Mouse (Mus musculus) c-Kit-negative CD71-positive TER-119-positive erythroid progenitor cells, embryonic 14.5 days (primary cell): ENCODE results near the gene Hdgfl3.

Experiments used
- DNase-seq: peaks from one replicate; pipeline ENCODE4 v3.0.0-alpha.2; 2013; ENCODE audit warnings: low read depth, low spot score

Hdgfl3 gene

GRCm38 (mm10) chr7:81934267-81934745 is at the start of gene Hdgfl3:
Gene Hdgfl3 (minus strand): TSS chr7:81934473.
- no peak for DNase-seq

GRCm38 (mm10) chr7:81983651-81984050 is 49.4 kb upstream of the Hdgfl3 start:
- no peak for DNase-seq

DNA sequence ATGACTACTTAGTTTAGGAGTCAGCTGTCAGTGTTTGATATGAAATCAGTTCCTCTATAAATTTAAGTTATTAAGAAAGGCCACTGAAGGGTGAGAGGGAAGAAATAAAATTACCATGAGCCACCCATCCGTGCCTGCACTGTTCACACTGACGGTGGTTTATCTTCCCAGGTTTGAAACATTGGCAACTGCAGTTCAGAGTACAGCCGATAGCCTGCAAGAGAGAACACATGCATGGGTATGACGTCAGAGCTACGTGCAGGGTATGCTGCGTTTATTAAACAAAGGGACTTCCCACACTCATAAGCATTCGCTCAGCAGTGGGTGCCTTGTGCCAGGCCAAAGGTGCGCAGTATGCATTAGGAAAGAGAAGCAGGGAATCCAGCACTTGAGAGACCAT is 44.0 kb upstream of the Hdgfl3 start:
- no peak for DNase-seq

- DNase-seq, result no peak
Measured at GRCm38 (mm10) chr7:81974616-81975015, 40.3 kb upstream of the Hdgfl3 start.

- DNase-seq, result no peak
Measured at GRCm38 (mm10) chr7:81973939-81974338, 39.7 kb upstream of the Hdgfl3 start.

DNA sequence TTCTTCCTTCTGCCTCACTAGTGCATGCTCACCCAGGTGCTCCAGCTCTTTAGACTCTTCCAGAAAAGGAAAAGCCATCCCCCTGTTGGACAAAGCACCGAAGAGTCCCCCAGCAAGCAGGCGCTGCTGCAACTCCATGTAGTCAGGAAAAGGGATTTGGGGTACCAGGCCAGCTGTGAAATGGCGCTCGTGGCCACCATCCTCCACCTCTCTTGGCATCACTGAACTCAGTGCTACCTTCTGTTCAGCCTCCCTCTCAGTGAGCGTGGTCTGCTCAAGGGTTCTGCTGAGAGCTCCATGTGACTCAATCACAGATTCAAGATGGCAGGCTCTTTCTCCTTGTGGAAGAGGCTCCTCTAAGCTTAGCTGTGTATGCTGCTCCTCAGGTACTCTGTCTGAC is 39.1 kb upstream of the Hdgfl3 start:
- DNase-seq, result no peak

GRCm38 (mm10) chr7:81968975-81969374 is 34.7 kb upstream of the Hdgfl3 start:
- no peak for DNase-seq

GRCm38 (mm10) chr7:81968451-81968850 is 34.2 kb upstream of the Hdgfl3 start:
- DNase-seq, result no peak

DNA sequence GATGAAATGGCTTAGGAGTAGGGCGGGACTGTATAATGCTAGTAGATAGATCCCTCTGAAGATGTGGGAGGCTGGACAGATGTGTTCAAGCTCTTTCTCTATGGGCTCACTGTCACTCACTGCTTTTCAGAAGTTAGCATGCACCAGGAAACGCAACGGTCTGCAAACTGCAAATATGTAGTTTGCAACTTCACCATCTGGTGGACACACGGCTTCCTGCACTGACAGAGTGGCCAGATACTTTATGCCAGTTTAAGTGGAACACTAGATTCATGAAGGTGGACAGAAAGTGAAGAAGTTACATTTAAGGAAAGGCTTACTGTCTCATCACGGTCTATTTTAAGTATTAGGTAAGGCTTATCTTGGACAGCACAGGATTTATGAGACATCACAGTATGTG is 31.9 kb upstream of the Hdgfl3 start:
- no peak for DNase-seq

DNA sequence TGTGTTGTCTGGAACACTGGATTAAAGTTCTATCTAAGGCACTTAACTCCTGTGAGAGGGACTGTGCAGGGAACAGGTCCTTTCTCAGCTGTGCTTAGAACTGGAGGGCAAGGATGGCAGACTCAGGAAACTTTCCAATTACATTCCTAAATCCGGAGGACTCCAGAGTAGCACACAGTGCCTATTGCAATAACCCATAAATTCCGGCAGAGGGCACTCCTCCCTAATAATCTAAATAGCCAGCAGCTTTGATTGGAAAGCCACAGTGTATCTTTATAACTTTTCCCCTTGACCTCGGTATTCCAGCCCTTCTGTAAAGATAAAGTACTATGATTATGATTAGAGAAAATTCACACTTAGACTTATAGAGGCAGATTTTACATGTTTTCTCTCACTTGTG is 25.4 kb upstream of the Hdgfl3 start:
- DNase-seq, result no peak

- DNase-seq, result no peak
Measured at GRCm38 (mm10) chr7:81954208-81954846, 20.1 kb upstream of the Hdgfl3 start.

- no peak for DNase-seq
Measured at GRCm38 (mm10) chr7:81950499-81950898, 16.2 kb upstream of the Hdgfl3 start.

DNA sequence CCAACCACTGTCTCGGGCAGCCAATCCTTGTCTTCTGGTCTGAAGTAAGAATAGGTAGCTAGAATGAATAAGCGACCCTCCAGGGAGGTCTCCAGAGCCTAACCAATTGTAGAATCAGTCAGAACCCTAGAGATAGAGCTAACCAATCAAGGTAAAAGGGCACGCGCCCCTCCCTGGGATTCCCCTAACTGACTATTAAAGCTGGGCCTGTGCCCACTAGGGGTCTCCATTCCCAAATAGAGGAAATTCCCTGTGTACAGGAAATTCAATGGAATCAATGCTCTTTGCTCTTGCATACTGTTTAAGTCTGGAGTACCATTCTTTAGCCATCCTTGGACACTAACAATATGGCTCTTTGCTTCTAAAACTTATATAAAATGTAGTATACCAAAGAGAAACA is 11.1 kb upstream of the Hdgfl3 start:
- DNase-seq, result no peak

GRCm38 (mm10) chr7:81934806-81935205 is 533 bp upstream of the Hdgfl3 start:
- no peak for DNase-seq

DNA sequence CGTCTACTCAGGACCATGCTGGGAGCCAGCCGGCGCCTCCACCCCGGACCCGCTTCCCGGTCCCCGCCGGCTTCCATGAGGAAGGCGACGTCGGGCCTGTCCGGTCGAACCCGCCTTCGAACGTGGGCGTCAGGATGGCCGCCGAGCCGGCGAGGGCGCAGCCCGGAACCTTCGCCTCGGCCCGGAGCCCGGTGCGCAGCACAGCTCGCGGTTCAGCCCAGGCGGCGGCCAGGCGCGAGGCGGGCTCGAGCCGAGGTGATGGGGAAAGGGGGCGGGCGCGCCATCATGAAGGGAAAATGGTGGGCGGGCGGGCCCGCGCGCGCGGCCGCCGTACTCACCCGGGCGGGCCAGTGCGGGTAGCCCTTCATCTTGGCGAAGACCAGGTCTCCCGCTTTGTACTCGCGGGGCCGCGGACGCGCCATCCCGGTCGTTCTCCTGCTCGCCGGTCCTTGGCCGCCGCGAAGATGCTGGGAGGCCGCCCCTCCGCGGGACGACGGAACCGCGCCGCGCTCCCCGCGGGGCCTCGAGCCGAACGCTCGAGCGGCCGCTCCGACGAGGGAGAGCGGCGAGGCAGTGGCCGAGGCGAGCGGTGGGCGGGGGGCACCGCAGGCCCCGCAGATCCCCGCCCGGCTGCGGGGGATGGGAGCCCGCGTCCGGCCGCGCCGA is 539 bp downstream of the Hdgfl3 start:
- DNase-seq, result no peak

DNA sequence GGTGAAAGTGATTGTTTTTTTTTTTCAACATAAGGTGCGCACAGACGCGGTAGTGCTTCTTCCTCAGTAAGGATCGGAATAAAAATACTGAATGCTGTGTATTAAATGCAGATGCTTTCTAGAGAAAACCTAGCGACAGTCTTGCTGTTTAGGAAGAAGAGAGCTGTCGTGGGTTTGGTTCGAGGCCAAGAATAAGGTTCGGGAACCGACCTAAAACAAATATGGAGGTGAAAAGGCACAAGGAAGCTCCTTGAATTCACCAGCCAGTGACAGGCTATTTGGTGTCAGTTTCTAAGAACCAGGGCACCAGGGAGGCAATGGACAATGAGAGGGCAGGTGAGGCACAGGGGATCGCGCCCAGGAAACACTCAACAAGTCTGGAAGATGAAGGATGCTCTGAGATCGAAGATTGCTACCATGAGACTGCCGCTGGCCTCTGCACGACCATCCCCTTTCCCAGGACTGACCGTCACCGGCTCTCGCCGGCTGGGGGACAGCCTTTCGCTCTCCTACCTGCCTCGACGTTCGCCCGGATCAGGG is 1.1 kb downstream of the Hdgfl3 start:
- no peak for DNase-seq

- DNase-seq, result no peak
Measured at GRCm38 (mm10) chr7:81932521-81933045, 1.7 kb downstream of the Hdgfl3 start.

GRCm38 (mm10) chr7:81928998-81929397 is 5.3 kb downstream of the Hdgfl3 start:
- DNase-seq, result no peak

DNA sequence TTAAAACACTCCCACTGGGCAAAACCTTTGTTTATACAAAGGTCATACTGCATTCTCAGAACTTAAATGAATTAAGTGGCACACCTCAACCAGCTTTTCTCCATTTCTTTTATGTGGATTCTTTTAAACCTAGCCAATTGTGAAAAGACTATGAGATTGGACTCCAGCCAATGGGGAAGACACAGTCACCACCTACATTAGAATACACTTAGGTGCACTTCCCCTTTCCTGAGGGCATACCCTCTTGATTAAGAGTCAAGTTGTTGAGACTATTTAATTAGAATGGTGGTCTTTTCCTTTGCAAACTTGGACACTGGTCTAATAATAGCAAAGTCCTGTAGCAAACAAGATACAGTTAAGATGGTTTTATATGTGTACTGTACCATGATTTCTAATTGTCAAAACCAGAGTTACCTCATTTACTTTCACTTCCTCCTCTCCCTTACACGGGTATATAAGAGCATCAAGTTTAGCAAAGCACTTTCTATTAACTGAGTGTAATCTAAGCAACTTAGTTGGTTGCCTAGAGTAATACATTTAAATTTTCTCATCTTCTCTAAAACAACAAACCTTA is 12.8 kb downstream of the Hdgfl3 start:
- DNase-seq, result no peak

DNA sequence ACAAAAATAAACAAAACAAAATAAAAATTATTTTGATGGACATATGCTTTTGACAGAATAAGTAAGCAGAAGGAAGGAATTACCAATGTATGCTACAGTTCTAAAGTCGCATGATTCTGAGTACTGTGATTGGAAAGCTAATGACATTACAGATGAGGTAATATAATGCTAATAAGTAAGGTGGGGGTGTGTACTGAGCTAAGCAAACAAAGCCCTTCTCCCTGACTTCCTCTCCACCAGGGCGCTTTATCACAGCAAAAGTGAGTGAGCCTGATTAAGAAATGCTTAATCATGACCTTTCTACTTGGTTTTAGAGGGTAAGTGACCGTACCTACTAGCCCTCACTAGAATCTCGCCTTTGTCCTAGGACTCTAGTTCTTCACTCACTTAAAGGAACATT is 14.0 kb downstream of the Hdgfl3 start:
- DNase-seq, result no peak

- no peak for DNase-seq
Measured at GRCm38 (mm10) chr7:81918316-81918715, 16.0 kb downstream of the Hdgfl3 start.

- DNase-seq, result no peak
Measured at GRCm38 (mm10) chr7:81904926-81905325, 29.3 kb downstream of the Hdgfl3 start.

DNA sequence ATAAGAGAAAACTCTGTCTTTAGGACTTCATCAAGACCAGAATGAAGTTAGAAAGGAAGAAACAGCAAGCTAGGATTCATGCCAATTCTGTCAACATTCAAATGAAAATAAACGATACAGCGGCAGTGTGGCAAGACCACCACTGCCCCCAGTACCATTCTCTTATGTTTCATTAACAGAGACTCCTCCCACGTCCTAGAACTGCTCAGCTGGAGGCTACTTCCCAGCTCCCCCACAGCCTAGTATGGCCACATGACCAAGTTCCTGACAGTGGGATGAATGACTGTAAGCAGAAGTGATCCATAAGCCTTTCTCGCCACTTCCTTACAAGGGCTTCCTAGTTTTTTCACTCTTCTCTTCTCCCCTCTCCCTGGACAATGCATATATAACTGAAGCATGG is 30.2 kb downstream of the Hdgfl3 start:
- no peak for DNase-seq
